Mouse (Mus musculus) kidney, embryonic 16.5 days (tissue): ENCODE measurements around the gene Clec4g. TPM values are rescaled to one million over a fixed set of nuclear protein-coding genes. Genes with fewer than 3 reads are reported as not detected.

Experiments
- ATAC-seq: fragments of 200-750 bp; cut with Nextera tagmentation; 2 replicates; pipeline ENCODE4 v1.8.0; 2017; ENCODE audit warnings: moderate TSS enrichment; ENCODE audit not compliant: low FRiP score, low TSS enrichment
- H3K27ac ChIP-seq: fragments of 300-500 bp; sonication (generic); 2 replicates; pipeline ENCODE4 v1.5.1; 2014; ENCODE audit warnings: low read length
- H3K27me3 ChIP-seq: fragments of 300-500 bp; sonication (generic); 2 replicates; pipeline ENCODE4 v1.6.1; 2014; ENCODE audit warnings: low read length, control low read depth, mixed read lengths; ENCODE audit not compliant: insufficient read depth
- H3K36me3 ChIP-seq: fragments of 300-500 bp; sonication (generic); 2 replicates; pipeline ENCODE4 v1.6.1; 2014; ENCODE audit warnings: low read length, control low read depth, mixed read lengths; ENCODE audit not compliant: insufficient read depth
- H3K4me1 ChIP-seq: fragments of 300-500 bp; sonication (generic); 2 replicates; pipeline ENCODE4 v1.6.1; 2014; ENCODE audit warnings: low read length, control low read depth, mixed read lengths; ENCODE audit not compliant: insufficient read depth
- H3K4me2 ChIP-seq: fragments of 300-500 bp; sonication (generic); replicated peaks from 2 replicates; pipeline ENCODE4 v1.6.1; 2014; ENCODE audit warnings: low read depth, low read length
- H3K4me3 ChIP-seq: fragments of 300-500 bp; sonication (generic); 2 replicates; pipeline ENCODE4 v1.5.1; 2014; ENCODE audit warnings: mild to moderate bottlenecking, low read length
- H3K9ac ChIP-seq: fragments of 300-500 bp; sonication (generic); replicated peaks from 2 replicates; pipeline ENCODE4 v1.6.1; 2014; ENCODE audit warnings: low read length
- H3K9me3 ChIP-seq: fragments of 300-500 bp; sonication (generic); 2 replicates; pipeline ENCODE4 v1.6.1; 2016; ENCODE audit warnings: low read length, control low read depth
- WGBS: fragments of 180-500 bp; shearing (Covaris S2); extraction: QIAGEN DNeasy Blood & Tissue Kit; methylation state at CpG from one replicate; pipeline ENCODE4 v1.1.7; 2014; 5-methylcytosine and 5-hydroxymethylcytosine counted together
- polyA plus RNA-seq: library from polyadenylated mRNA; unstranded; fragments of >200 nt; fragmentation: Nextera tagmentation; extraction: Ambion mirVana; gene quantifications from 2 replicates; pipeline ENCODE4 v1.2.1, GENCODE M21; 2015

Clec4g gene
- polyA plus RNA-seq, 1 experiment from 2014 or later: 0.41 TPM

DNA sequence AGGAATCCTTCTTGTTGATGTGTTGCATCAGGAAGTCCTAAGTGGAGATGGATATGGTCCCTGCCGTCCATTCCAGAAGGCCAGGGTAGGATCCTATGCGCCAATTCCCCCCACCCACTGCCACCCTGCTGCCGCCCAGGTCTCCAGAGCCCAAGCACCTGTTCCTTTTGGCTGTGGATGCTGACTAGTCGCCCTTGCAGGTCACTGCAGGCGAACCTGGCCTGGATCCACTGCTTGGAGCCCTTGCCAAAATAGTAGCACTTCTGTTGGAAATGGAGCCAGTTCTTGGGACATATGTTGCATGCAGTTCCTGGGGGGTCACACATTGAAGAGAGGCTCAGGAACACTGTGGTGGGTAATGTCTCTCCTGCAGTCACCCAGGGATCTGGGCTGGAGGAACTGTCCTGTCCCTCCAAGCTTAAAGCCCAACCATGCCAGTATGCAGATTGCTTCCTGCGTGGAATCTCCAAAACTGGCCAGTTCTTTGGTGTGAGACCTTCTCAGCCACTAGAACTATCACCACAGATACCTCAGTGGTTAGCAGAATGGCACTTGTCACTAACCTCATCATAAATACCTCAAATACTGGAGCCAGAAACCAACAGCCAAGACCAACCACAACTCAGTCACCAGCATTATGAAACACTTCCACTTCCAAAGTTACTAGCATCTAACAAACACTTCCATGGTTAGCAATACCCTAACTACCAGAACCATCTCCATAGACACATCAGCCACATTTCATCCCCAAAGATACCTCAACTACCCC, 36.9 kb downstream of the Clec4g start:
- H3K9ac ChIP-seq: no peak overlapping the region
- WGBS: 74% methylated on average over 6 of the region's 6 CpGs

DNA sequence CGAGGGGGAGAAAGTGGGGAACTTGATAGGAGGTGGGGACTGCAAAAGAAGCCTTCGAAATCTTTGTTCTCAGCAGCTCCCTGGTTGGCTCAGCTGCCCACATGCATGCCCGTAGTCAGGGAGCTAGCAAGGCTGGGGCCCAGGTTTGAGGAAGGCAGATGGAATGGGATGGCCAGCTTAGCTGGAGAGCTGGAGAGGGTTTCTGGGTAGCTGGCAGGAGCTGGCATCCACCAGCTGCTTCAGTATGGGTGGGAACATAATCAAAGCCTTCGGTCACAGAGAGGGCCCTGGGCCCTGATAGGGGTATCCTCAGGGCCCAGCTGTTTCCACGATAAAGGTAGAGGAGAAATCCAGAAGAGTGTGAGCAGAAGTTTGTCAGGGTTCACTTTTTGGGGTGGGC, 38.0 kb downstream of the Clec4g start:
- Histone ChIP-seq H3K4me2 (no peak overlapping the region), H3K9me3 (no peaks in the 10 kb centered on the region), H3K4me1 (peaks cover 9% of the 10 kb centered on the region), H3K27ac (no peak overlapping the region), H3K9ac (no peak overlapping the region), H3K4me3 (no peak overlapping the region), H3K36me3 (peaks cover 28% of the 10 kb centered on the region), H3K27me3 (no peaks in the 10 kb centered on the region)
- 85% methylated on average over 5 of the region's 5 CpGs for WGBS
- no peak for ATAC-seq

More for the DNA sequence above, 36.9 kb downstream of the Clec4g start:
- Histone ChIP-seq H3K4me1 (no peaks in the 10 kb centered on the region), H3K27me3 (no peaks in the 10 kb centered on the region), H3K9me3 (no peaks in the 10 kb centered on the region), H3K27ac (no peak overlapping the region), H3K4me3 (no peak overlapping the region), H3K4me2 (no peak overlapping the region), H3K36me3 (peaks cover 27% of the 10 kb centered on the region)
- ATAC-seq: no peak

DNA sequence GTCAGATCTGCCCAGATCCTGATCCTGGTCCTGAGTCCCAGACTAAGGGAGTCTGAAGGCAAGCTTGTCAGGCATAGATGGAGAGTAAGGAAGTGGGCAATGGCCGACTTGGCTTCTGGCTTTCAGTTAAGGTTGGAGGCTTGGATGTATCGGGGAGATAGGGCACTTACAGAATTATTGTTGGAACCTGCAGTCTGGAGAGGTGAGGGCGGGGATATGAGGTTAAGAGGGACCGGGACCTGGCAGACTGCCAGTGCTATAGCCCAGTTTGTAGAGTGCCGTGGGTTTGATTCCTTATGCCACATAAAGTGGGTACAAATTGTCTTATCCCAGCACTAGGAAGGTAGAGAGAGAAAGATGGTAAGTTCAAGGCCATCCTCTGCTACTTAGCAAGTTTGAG, 40.8 kb downstream of the Clec4g start:
- WGBS: 91% methylated on average over 5 of the region's 5 CpGs
- H3K27ac ChIP-seq: no peak overlapping the region
- H3K9me3 ChIP-seq: no peaks in the 10 kb centered on the region
- no peak overlapping the region for H3K4me2 ChIP-seq
- H3K9ac ChIP-seq: no peak overlapping the region
- H3K27me3 ChIP-seq: no peaks in the 10 kb centered on the region
- no peak for ATAC-seq
- peaks cover 28% of the 10 kb centered on the region for H3K36me3 ChIP-seq
- peaks cover 16% of the 10 kb centered on the region for H3K4me1 ChIP-seq
- H3K4me3 ChIP-seq: no peak overlapping the region

DNA sequence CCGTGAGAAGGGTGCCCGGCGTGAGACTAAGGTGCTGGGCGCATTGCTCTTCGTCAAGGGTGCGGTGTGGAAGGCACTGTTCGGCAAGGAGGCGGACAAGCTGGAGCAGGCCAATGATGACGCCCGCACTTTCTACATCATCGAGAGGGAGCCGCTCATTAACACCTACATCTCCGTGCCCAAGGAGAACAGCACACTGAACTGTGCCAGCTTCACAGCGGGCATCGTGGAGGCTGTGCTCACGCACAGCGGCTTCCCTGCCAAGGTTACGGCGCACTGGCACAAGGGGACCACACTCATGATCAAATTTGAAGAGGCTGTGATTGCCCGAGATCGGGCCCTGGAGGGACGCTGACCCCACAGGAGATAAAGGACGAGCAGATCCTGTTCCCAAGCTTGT, 41.2 kb downstream of the Clec4g start:
- H3K27ac ChIP-seq: no peak overlapping the region
- peaks cover 28% of the 10 kb centered on the region for H3K36me3 ChIP-seq
- H3K4me3 ChIP-seq: no peak overlapping the region
- H3K9ac ChIP-seq: no peak overlapping the region
- no peak for ATAC-seq
- no peaks in the 10 kb centered on the region for H3K27me3 ChIP-seq
- WGBS: 95% methylated on average over 23 of the region's 23 CpGs
- H3K9me3 ChIP-seq: no peaks in the 10 kb centered on the region
- H3K4me2 ChIP-seq: no peak overlapping the region
- H3K4me1 ChIP-seq: peaks cover 16% of the 10 kb centered on the region

DNA sequence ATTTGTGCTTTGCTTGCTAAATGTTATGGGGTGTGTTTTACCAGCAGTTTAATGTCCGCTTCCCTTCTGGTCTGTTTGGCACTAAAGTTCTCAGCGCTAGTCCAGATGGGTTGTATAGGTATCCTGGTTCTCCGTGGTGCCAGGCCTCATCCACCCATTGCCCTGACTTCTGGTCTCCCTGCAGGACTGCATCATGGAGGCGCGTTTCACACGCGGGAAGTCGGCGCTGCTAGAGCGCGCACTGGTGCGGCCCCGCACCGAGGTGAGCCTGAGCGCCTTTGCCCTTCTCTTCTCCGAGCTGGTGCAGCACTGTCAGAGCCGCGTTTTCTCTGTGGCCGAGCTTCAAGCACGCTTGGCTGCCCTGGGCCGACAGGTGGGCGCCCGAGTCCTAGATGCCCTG, 41.6 kb downstream of the Clec4g start:
- Histone ChIP-seq H3K27me3 (no peaks in the 10 kb centered on the region), H3K9ac (no peak overlapping the region), H3K9me3 (no peaks in the 10 kb centered on the region), H3K4me2 (no peak overlapping the region), H3K4me3 (no peak overlapping the region), H3K4me1 (peaks cover 16% of the 10 kb centered on the region), H3K27ac (no peak overlapping the region), H3K36me3 (peaks cover 28% of the 10 kb centered on the region)
- WGBS: 96% methylated on average over 22 of the region's 23 CpGs
- no peak for ATAC-seq

DNA sequence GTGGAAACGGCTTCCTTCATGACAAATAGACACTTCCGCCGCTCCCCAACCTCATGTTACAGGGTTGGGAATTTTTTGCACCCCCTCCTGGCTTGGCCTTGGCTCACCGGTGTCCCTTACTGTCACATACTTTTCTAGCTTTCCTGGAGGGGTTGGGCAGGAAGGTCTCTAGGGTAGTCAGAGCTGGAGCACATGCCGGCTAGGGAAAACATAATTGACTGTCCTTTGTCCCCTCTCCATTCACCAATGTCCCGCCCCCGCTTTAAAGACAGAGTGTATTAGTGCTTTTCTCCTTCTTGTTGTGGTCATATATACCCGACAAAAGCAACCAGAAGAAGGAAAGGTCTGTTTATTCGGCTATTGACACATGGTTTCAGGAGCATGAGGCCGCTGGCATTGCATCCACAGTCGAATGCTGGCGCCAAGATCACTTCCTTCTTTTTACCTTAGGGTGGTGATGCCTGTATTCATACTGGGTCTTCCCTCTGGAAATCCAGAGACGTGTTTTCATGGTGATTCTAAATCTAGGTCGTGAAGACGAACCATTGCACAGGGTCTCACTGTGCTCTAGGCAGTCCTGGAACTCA, 43.4 kb downstream of the Clec4g start:
- H3K4me2 ChIP-seq: peak overlapping the region; percentile 81
- no peaks in the 10 kb centered on the region for H3K9me3 ChIP-seq
- 2% methylated on average over 15 of the region's 15 CpGs for WGBS

DNA sequence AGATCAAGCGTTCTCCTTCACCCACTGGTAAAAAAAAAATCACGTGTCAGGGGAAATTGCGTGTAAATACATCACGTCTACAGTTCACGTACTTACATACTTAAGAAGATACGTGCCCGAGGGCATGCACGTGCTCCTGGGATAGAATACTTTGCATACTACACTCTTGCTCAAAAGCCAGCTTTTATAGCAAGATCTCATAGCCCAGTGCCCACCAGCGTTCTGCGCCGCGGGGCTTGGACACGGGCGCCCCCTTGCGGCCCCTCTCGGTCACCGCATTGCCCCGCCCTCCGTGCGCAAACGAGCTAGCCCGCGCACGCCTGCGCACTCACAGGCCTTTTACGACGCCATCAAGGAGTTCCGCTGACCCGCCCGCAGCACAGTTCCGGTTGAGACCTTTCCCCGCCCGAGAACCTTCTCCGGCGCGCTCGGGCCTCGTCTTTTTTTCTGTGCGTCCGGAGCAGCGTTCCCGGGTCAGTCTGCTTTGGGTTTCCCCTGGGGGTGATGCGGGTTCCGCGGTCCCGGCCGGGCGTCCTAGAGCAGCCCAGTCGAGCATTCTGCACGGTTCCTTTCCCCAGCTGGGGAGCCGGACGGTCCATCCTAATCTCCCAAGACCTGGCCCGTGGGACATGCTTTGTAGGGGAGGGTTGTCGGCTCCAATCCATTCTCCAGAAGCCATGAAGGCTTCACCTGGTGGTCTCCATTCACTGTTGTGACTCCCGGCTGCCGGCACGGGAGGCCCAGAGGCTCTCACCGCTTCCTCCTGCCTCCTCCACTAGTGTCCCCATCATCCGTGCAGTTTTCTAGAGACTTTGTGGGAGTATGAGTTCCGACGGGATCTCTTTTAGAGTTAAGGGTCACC, 44.1 kb downstream of the Clec4g start, which contains the start of gene Trappc5:
Gene Trappc5 (plus strand): TSS at position 169 of the 862 bp plus-strand sequence.
- Histone ChIP-seq H3K4me3 (peak within 1 kb of the TSS; percentile 70), H3K27ac (peak within 1 kb of the TSS; percentile 94), H3K27me3 (no peaks in the 10 kb centered on the region), H3K4me2 (peak within 1 kb of the TSS; percentile 81), H3K36me3 (peaks cover 27% of the 10 kb centered on the region), H3K4me1 (peaks cover 22% of the 10 kb centered on the region), H3K9me3 (no peaks in the 10 kb centered on the region), H3K9ac (peak within 1 kb of the TSS; percentile 97)
- ATAC-seq: peak; percentile 88
- under 1% methylated on average over 61 of the region's 61 CpGs for WGBS

More for the DNA sequence above, 43.4 kb downstream of the Clec4g start:
- Histone ChIP-seq H3K4me3 (peak overlapping the region; percentile 70), H3K9ac (peak overlapping the region; percentile 97), H3K27ac (peak overlapping the region; percentile 94), H3K36me3 (peaks cover 28% of the 10 kb centered on the region), H3K4me1 (peaks cover 20% of the 10 kb centered on the region), H3K27me3 (no peaks in the 10 kb centered on the region)
- peak; percentile 3; the same call in 1 of the 2 replicates for ATAC-seq

DNA sequence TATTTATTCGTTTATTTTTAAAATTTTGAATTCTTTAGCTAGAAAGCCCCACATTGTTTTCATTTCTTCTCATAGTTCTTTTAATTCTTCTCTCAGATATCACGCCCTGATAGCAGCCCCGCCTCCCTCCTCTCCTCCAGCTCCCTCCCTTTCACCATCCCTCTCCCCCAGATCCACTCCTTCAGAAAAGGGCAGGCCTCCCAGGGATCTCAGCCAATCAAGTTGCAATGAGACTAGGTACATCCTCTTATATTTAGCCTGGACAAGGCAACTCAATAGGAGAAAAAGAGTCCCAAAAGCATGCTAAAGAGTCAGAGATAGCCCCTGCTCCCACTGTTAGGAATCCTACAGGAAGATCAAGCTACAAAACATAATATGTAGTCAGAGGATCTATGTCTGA, 45.8 kb downstream of the Clec4g start:
- WGBS: 55% methylated on average over 3 of the region's 3 CpGs
- H3K27me3 ChIP-seq: no peaks in the 10 kb centered on the region
- no peak overlapping the region for H3K4me3 ChIP-seq
- ATAC-seq: no peak
- H3K9me3 ChIP-seq: no peaks in the 10 kb centered on the region
- no peak overlapping the region for H3K4me2 ChIP-seq
- no peak overlapping the region for H3K27ac ChIP-seq
- no peak overlapping the region for H3K9ac ChIP-seq
- peaks cover 12% of the 10 kb centered on the region for H3K36me3 ChIP-seq
- H3K4me1 ChIP-seq: peaks cover 22% of the 10 kb centered on the region

DNA sequence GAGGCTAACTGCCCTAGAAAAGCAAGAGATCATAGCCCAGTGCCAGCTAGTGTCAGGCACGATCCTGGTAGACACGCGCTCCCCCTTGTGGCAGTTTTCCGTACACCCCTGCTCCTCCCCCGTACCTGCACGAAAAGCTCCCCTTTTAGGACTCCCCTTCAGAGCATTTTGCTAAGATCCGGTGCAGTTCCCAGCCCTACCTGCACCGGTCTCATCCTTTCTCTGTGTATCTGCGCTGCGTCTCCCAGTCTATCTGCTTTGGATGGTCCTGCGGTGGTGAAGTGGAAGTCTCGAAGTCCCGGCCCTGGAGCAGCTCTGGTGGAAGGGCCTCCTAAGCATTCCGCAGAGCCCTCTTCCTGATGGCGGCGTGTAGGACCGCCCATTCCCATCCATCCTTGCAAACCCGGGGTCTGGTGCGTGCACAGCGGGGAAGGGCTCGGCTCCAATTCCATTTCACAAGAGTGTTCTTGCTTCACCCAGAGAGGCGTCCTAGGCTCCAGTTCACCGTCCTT, 48.4 kb downstream of the Clec4g start, which contains the start of gene Fcor:
Gene Fcor (minus strand): TSS at position 383 of the 512 bp plus-strand sequence.
- WGBS: under 1% methylated on average over 23 of the region's 23 CpGs
- peak; percentile 81 for ATAC-seq
- H3K27ac ChIP-seq: peak within 1 kb of the TSS; percentile 46; the same call in 1 of the 2 replicates

More for the DNA sequence above, 48.4 kb downstream of the Clec4g start, which contains the start of gene Fcor:
- Histone ChIP-seq H3K4me1 (peaks cover 11% of the 10 kb centered on the region; the same call in 1 of the 2 replicates), H3K36me3 (no peaks in the 10 kb centered on the region), H3K4me3 (peak within 1 kb of the TSS; percentile 63), H3K27me3 (no peaks in the 10 kb centered on the region), H3K9me3 (no peaks in the 10 kb centered on the region), H3K4me2 (peak within 1 kb of the TSS; percentile 68), H3K9ac (peak within 1 kb of the TSS; percentile 78)
